Mouse (Mus musculus): ENCODE data around the gene Ctu2. TPM values are rescaled to one million over a fixed set of nuclear protein-coding genes. Genes with fewer than 3 reads are reported as not detected.
A peak's percentile ranks its signal among the peaks of the same experiment; 100 is the strongest.

The Ctu2 gene
- polyA plus RNA-seq, 1 experiment = 35.6 TPM

GRCm38 (mm10) chr8:122520611-122521010, 44.7 kb downstream of the Ctu2 start:
- no peak overlapping the region for H3ac ChIP-seq (ENCODE audit: control insufficient read depth, insufficient read length, low read depth)

GRCm38 (mm10) chr8:122522796-122523651, 47.1 kb downstream of the Ctu2 start:
- TF ChIP-seq MYOG (IDR thresholded peaks at IDR 0.05; ENCODE audit: control insufficient read depth, extremely low read depth, insufficient read length) = no peak
- peak; percentile 12 for TF ChIP-seq MYOD1 (IDR thresholded peaks at IDR 0.05; ENCODE audit: control insufficient read depth, insufficient read length, low read depth)
- TF ChIP-seq FOSL1 (IDR thresholded peaks at IDR 0.05; ENCODE audit: insufficient read depth, low read length, poor library complexity, severe bottlenecking) = no peak
- Histone ChIP-seq H3K79me2 (ENCODE audit: control insufficient read depth, insufficient read depth) (peaks cover 99% of the 10 kb centered on the region), H3K79me3 (ENCODE audit: low read depth) (peaks cover 55% of the 10 kb centered on the region), H3K4me3 (ENCODE audit: insufficient read depth, poor library complexity, severe bottlenecking) (no peak overlapping the region), H3ac (ENCODE audit: control insufficient read depth, insufficient read length, low read depth) (no peak overlapping the region), H3K36me3 (ENCODE audit: control insufficient read depth, insufficient read depth) (peaks cover 1% of the 10 kb centered on the region), H3K27me3 (ENCODE audit: control insufficient read depth, insufficient read depth, insufficient read length) (no peaks in the 10 kb centered on the region)

More at GRCm38 (mm10) chr8:122520611-122521010, 44.7 kb downstream of the Ctu2 start:
- H3K79me2 ChIP-seq (ENCODE audit: control insufficient read depth, insufficient read depth) = peaks cover 88% of the 10 kb centered on the region
- H3K27me3 ChIP-seq (ENCODE audit: control insufficient read depth, insufficient read depth, insufficient read length) = no peaks in the 10 kb centered on the region
- H3K36me3 ChIP-seq (ENCODE audit: control insufficient read depth, insufficient read depth) = no peaks in the 10 kb centered on the region
- peaks cover 37% of the 10 kb centered on the region for H3K79me3 ChIP-seq (ENCODE audit: low read depth)
- TF ChIP-seq CEBPB (IDR thresholded peaks at IDR 0.05; ENCODE audit: low read depth) = no peak
- no peak overlapping the region for H3K4me3 ChIP-seq (ENCODE audit: insufficient read depth, poor library complexity, severe bottlenecking)

DNA sequence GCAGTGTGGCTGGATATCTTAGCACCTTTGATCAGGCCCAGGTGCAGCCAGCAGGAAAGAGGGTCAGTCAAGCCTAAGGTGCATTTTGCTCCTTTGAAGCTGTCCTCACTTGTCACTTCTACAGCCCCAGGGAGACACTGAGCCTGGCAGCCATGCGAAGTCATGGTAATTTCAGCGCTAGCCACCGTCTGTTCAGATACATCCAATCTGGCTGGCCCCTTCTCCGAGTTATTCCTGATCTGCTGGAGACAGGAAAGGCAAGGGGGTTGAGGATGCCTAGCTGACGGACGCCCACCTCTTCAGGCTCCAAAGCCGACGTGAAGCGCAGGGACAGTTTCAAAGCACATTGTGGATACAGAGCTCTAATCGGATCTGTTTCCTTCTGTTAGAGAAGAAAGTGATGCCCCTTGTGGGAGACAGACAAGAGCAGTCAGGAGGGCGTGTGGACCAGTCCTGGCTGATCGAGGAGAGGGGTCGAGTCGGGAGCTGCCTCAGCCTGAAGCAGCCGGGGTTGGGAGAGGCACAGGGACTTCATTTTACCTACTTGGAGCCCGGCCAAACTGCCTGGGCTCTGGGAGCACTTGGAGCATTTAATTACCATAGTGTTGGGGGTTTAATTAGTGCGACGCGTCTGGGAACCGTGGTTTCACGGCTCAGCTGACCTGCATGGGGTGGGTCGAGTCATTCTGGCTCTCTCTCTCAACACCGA, 47.9 kb downstream of the Ctu2 start:
- Histone ChIP-seq H3K4me3 (ENCODE audit: insufficient read depth, poor library complexity, severe bottlenecking) (no peak overlapping the region), H3K36me3 (ENCODE audit: control insufficient read depth, insufficient read depth) (peaks cover 3% of the 10 kb centered on the region), H3K79me2 (ENCODE audit: control insufficient read depth, insufficient read depth) (peaks cover 99% of the 10 kb centered on the region), H3ac (ENCODE audit: control insufficient read depth, insufficient read length, low read depth) (no peak overlapping the region), H3K27me3 (ENCODE audit: control insufficient read depth, insufficient read depth, insufficient read length) (no peaks in the 10 kb centered on the region), H3K79me3 (ENCODE audit: low read depth) (peaks cover 61% of the 10 kb centered on the region)
- no peak for TF ChIP-seq MYOD1 (IDR thresholded peaks at IDR 0.05; ENCODE audit: control insufficient read depth, insufficient read length, low read depth)
- TF ChIP-seq CEBPB (IDR thresholded peaks at IDR 0.05; ENCODE audit: low read depth) = no peak
- TF ChIP-seq MAX (IDR thresholded peaks at IDR 0.05) = no peak
- TF ChIP-seq MYOG (IDR thresholded peaks at IDR 0.05; ENCODE audit: control insufficient read depth, extremely low read depth, insufficient read length) = no peak

DNA sequence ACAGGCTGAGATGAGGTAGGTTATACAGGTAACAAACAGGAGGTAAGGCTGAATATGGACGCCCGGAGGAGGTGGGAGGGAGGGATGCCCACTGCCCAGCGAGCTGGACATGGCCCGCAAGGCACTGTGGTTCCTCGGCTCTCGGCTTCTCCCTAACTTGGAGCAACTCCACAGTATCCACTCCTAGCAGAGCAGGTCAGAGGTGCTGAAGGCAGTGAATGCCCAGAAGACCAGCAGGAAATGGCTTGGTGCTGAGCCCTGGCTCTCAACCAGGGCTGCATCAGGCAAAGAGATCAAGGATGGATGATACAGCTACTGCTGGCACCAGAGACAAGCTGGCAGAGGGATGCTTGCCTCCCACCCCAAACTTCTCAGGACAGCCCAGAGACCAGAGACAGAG, 48.6 kb downstream of the Ctu2 start:
- H3K79me2 ChIP-seq (ENCODE audit: control insufficient read depth, insufficient read depth) = peaks cover 100% of the 10 kb centered on the region
- H3K36me3 ChIP-seq (ENCODE audit: control insufficient read depth, insufficient read depth) = peaks cover 3% of the 10 kb centered on the region
- no peaks in the 10 kb centered on the region for H3K27me3 ChIP-seq (ENCODE audit: control insufficient read depth, insufficient read depth, insufficient read length)
- TF ChIP-seq CEBPB (IDR thresholded peaks at IDR 0.05; ENCODE audit: low read depth) (no peak), MAX (IDR thresholded peaks at IDR 0.05) (no peak), MYOG (IDR thresholded peaks at IDR 0.05; ENCODE audit: control insufficient read depth, extremely low read depth, insufficient read length) (no peak), MYOD1 (IDR thresholded peaks at IDR 0.05; ENCODE audit: control insufficient read depth, insufficient read length, low read depth) (no peak), USF1 (IDR thresholded peaks at IDR 0.05; ENCODE audit: low read depth) (no peak), CTCF (IDR thresholded peaks at IDR 0.05; ENCODE audit: control insufficient read depth, insufficient read depth, insufficient read length) (no peak), FOSL1 (IDR thresholded peaks at IDR 0.05; ENCODE audit: insufficient read depth, low read length, poor library complexity, severe bottlenecking) (no peak)
- H3K79me3 ChIP-seq (ENCODE audit: low read depth) = peaks cover 66% of the 10 kb centered on the region
- H3ac ChIP-seq (ENCODE audit: control insufficient read depth, insufficient read length, low read depth) = no peak overlapping the region
- no peak overlapping the region for H3K4me3 ChIP-seq (ENCODE audit: insufficient read depth, poor library complexity, severe bottlenecking)

- H3K79me2 ChIP-seq (ENCODE audit: control insufficient read depth, insufficient read depth) = peaks cover 100% of the 10 kb centered on the region
- no peaks in the 10 kb centered on the region for H3K27me3 ChIP-seq (ENCODE audit: control insufficient read depth, insufficient read depth, insufficient read length)
- peaks cover 70% of the 10 kb centered on the region for H3K79me3 ChIP-seq (ENCODE audit: low read depth)
- H3K4me3 ChIP-seq (ENCODE audit: insufficient read depth, poor library complexity, severe bottlenecking) = no peak overlapping the region
- no peak overlapping the region for H3ac ChIP-seq (ENCODE audit: control insufficient read depth, insufficient read length, low read depth)
- peaks cover 3% of the 10 kb centered on the region for H3K36me3 ChIP-seq (ENCODE audit: control insufficient read depth, insufficient read depth)
- no peak for TF ChIP-seq MYOG (IDR thresholded peaks at IDR 0.05; ENCODE audit: control insufficient read depth, extremely low read depth, insufficient read length)
- no peak for TF ChIP-seq MYOD1 (IDR thresholded peaks at IDR 0.05; ENCODE audit: control insufficient read depth, insufficient read length, low read depth)
- TF ChIP-seq MAX (IDR thresholded peaks at IDR 0.05) = no peak
- TF ChIP-seq CTCF (IDR thresholded peaks at IDR 0.05; ENCODE audit: control insufficient read depth, insufficient read depth, insufficient read length) = no peak
- no peak for TF ChIP-seq USF1 (IDR thresholded peaks at IDR 0.05; ENCODE audit: low read depth)
- no peak for TF ChIP-seq FOSL1 (IDR thresholded peaks at IDR 0.05; ENCODE audit: insufficient read depth, low read length, poor library complexity, severe bottlenecking)
- TF ChIP-seq CEBPB (IDR thresholded peaks at IDR 0.05; ENCODE audit: low read depth) = no peak
Measured at GRCm38 (mm10) chr8:122525004-122525403, 49.1 kb downstream of the Ctu2 start.

DNA sequence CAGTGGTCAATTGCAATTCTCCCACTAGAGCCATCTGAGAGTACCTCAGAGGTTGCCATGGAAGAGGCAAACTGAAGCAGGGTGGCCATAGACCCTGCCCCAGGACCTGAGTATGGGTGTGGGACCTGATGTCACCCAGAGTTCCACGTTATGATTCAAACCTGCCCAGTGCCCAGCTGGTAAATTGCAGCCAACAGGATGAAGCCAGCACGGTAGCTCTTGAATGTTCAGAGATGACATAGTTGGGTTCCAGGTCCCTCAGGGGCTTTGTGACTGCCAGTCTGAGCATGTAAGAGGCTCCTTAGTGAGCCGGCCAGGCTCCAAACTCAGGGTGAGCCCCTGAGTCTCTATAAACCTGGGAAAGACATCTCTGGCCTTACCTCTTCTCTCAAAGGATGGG, 50.1 kb downstream of the Ctu2 start:
- H3K4me3 ChIP-seq (ENCODE audit: insufficient read depth, poor library complexity, severe bottlenecking) = no peak overlapping the region
- TF ChIP-seq FOSL1 (IDR thresholded peaks at IDR 0.05; ENCODE audit: insufficient read depth, low read length, poor library complexity, severe bottlenecking) (no peak), MYOG (IDR thresholded peaks at IDR 0.05; ENCODE audit: control insufficient read depth, extremely low read depth, insufficient read length) (no peak), CTCF (IDR thresholded peaks at IDR 0.05; ENCODE audit: control insufficient read depth, insufficient read depth, insufficient read length) (no peak)
- H3K79me3 ChIP-seq (ENCODE audit: low read depth) = peaks cover 73% of the 10 kb centered on the region
- peaks cover 3% of the 10 kb centered on the region for H3K36me3 ChIP-seq (ENCODE audit: control insufficient read depth, insufficient read depth)
- no peak overlapping the region for H3ac ChIP-seq (ENCODE audit: control insufficient read depth, insufficient read length, low read depth)
- H3K79me2 ChIP-seq (ENCODE audit: control insufficient read depth, insufficient read depth) = peaks cover 100% of the 10 kb centered on the region
- no peaks in the 10 kb centered on the region for H3K27me3 ChIP-seq (ENCODE audit: control insufficient read depth, insufficient read depth, insufficient read length)
